Mouse (Mus musculus): ENCODE results near the gene Zfp704. TPM values are rescaled to one million over a fixed set of nuclear protein-coding genes. Genes with fewer than 3 reads are reported as not detected.

The Zfp704 gene
- total and polyA plus RNA-seq, 3 experiments, result under 0.01 TPM; not detected in 2

DNA sequence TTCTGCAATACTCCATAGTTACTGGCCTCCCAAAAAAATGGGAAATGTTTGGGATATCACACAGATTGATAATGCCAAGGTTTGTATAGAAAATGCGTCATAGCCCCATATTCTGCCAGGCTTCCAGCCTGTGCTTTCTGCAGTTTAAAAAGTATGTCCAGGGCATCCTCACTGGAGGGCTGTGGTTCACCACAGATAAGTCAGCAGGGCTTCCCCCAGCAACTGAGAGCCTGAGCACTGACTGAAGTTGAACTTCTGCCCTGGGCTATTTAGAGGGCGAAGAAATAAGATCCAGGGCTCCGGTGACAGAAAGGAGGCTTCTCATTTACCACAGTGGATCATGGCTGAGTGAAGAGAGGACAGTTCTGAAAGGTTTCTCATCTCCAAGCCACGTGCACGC lies 16.3 kb upstream of the Zfp704 start:
- H3K36me3 ChIP-seq (ENCODE audit: control insufficient read depth in 1 of 2, insufficient read depth in 2 of 2, low read length in 2 of 2), result no peaks in the 10 kb centered on the region
- H3K79me2 ChIP-seq (ENCODE audit: control insufficient read depth, insufficient read depth, low read length, poor library complexity), result no peaks in the 10 kb centered on the region
- no peaks in the 10 kb centered on the region for H3K4me1 ChIP-seq (ENCODE audit: control insufficient read depth in 1 of 2, insufficient read depth in 2 of 2, low read length in 2 of 2)
- H3K9ac ChIP-seq (ENCODE audit: control insufficient read depth, low read depth, low read length, poor library complexity, severe bottlenecking), result no peak overlapping the region
- no peak for DNase-seq (ENCODE audit: low read depth, low spot score)
- H3K9me3 ChIP-seq (replicated peaks; ENCODE audit: insufficient read depth, low read length), result no peaks in the 10 kb centered on the region
- H3K27ac ChIP-seq (ENCODE audit: control insufficient read depth, low read depth, low read length), result no peak overlapping the region
- H3K27me3 ChIP-seq (ENCODE audit: control insufficient read depth in 1 of 2, insufficient read depth in 2 of 2, low read length in 2 of 2), result no peaks in the 10 kb centered on the region; a peak in 1 of 4 replicates
- TF ChIP-seq UBTF (IDR thresholded peaks at IDR 0.05; ENCODE audit: borderline replicate concordance, insufficient read depth, low read depth, low read length) (no peak), EP300 (IDR thresholded peaks at IDR 0.05; ENCODE audit: low read depth in 1 of 2, low read length in 2 of 2) (no peak), ELF1 (IDR thresholded peaks at IDR 0.05; ENCODE audit: low read depth, low read length) (no peak), MYC (IDR thresholded peaks at IDR 0.05; ENCODE audit: low read depth, low read length) (no peak), POLR2AphosphoS5 (IDR thresholded peaks at IDR 0.05; ENCODE audit: borderline replicate concordance, low read depth, low read length) (no peak), E2F4 (IDR thresholded peaks at IDR 0.05; ENCODE audit: borderline replicate concordance, low read depth, low read length) (no peak), KAT2A (conservative IDR thresholded peaks at IDR 0.05; ENCODE audit: low read depth, low read length) (no peak), TCF12 (IDR thresholded peaks at IDR 0.05; ENCODE audit: low read depth, low read length) (no peak), MEF2A (IDR thresholded peaks at IDR 0.05; ENCODE audit: extremely low read depth, insufficient replicate concordance, low read depth, low read length, poor library complexity, severe bottlenecking) (no peak), TBP (IDR thresholded peaks at IDR 0.05; ENCODE audit: low read depth, low read length) (no peak), ETS1 (IDR thresholded peaks at IDR 0.05; ENCODE audit: low read depth, low read length) (no peak), BHLHE40 (IDR thresholded peaks at IDR 0.05; ENCODE audit: borderline replicate concordance, low read depth, low read length) (no peak), GABPA (IDR thresholded peaks at IDR 0.05; ENCODE audit: low read depth, low read length) (no peak), NRF1 (IDR thresholded peaks at IDR 0.05; ENCODE audit: insufficient read depth, low read depth, low read length, poor library complexity, severe bottlenecking) (no peak)
- no peak overlapping the region for H3K4me3 ChIP-seq (ENCODE audit: control insufficient read depth in 1 of 2, insufficient read depth in 1 of 2, low read depth in 2 of 2, low read length in 2 of 2)

DNA sequence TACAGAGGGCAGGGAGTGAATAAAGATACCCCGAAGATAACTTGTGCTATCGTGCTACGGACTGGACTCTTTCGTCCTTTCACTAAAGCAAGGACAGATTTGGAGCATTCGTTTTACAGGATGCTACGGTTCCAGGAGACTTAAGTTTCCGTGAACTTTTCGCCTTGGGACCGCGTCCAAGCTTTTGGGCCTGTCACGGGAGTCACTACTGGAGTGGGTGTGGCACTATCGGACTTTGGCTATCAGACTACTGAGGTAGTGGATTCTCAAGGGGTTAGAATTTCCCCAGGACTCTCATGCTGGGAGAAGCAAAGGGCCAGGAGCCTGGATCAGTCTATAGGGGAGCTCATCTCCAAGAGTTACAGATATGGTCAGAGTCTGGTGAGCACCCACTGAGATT lies 10.7 kb upstream of the Zfp704 start:
- Histone ChIP-seq H3K4me1 (ENCODE audit: control insufficient read depth in 1 of 2, insufficient read depth in 2 of 2, low read length in 2 of 2) (no peaks in the 10 kb centered on the region), H3K4me3 (ENCODE audit: control insufficient read depth in 1 of 2, insufficient read depth in 1 of 2, low read depth in 2 of 2, low read length in 2 of 2) (no peak overlapping the region), H3K27ac (ENCODE audit: control insufficient read depth, low read depth, low read length) (no peak overlapping the region), H3K9me3 (replicated peaks; ENCODE audit: insufficient read depth, low read length) (no peaks in the 10 kb centered on the region), H3K27me3 (ENCODE audit: control insufficient read depth in 1 of 2, insufficient read depth in 2 of 2, low read length in 2 of 2) (no peaks in the 10 kb centered on the region; a peak in 1 of 4 replicates), H3K36me3 (ENCODE audit: control insufficient read depth in 1 of 2, insufficient read depth in 2 of 2, low read length in 2 of 2) (no peaks in the 10 kb centered on the region), H3K79me2 (ENCODE audit: control insufficient read depth, insufficient read depth, low read length, poor library complexity) (no peaks in the 10 kb centered on the region), H3K9ac (ENCODE audit: control insufficient read depth, low read depth, low read length, poor library complexity, severe bottlenecking) (no peak overlapping the region)
- DNase-seq (ENCODE audit: low read depth, low spot score), result no peak
- no peak for TF ChIP-seq KAT2A (conservative IDR thresholded peaks at IDR 0.05; ENCODE audit: low read depth, low read length)
- no peak for TF ChIP-seq CHD2 (IDR thresholded peaks at IDR 0.05; ENCODE audit: low read length)
- no peak for TF ChIP-seq GATA1 (IDR thresholded peaks at IDR 0.05; ENCODE audit: low read depth, low read length)
- no peak for TF ChIP-seq TCF12 (IDR thresholded peaks at IDR 0.05; ENCODE audit: low read depth, low read length)
- TF ChIP-seq TAL1 (IDR thresholded peaks at IDR 0.05; ENCODE audit: low read length), result no peak
- TF ChIP-seq MYB (IDR thresholded peaks at IDR 0.05; ENCODE audit: low read depth, low read length), result no peak
- TF ChIP-seq CHD1 (IDR thresholded peaks at IDR 0.05; ENCODE audit: low read depth, low read length), result no peak

Measured in MEL (cell line).